21 mouse cellular contexts compared by ENCODE assay signal in the genomic region with DNA sequence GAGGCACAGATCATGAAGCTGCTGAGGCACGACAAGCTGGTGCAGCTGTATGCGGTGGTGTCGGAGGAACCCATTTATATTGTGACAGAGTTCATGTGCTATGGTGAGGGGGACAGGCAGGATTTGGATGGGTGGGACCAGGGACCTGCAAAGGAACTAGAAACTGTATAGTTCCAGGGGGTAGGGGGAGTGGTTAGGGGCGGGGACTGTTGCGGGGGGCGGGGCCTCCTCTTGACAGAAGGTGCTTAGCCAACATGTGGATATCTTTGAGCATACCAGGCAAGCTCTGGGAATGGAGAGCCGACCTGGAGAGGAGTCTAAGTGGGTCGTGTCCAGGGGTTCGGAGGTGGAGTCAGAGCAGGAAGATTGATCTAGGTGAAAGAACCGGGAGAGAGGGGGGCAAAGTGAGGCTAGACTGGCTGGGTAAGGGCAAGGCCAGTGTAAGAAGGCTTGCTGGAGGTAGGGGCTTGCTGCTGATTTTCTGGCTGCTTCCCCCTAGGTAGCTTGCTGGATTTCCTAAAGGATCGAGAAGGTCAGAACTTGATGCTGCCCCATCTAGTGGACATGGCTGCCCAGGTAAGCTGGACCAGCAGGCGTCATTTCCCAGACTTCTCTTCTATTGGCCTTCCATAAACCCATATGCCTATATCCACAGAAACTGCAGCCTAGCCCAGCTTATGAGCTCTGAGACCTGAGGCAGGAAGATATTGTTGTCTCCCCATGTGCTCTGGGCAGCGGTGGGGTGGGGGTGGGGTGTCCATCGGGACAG. TPM values are rescaled to one million over a fixed set of nuclear protein-coding genes. Genes with fewer than 3 reads are reported as not detected.
DNase-seq lines count a peak whose midpoint lies in the region; ATAC-seq and TF ChIP-seq lines count a peak whose summit lies in the region.
"Had no signal": no experiment of that assay in that cellular context is flagged by ENCODE, and none has a peak within 500 bp of the region (broad histone marks: within the 10 kb centered on the region; RNA-seq: fewer than 3 reads in every experiment).

No protein-coding gene starts in this region.

- 35% methylated on average over 14 of the region's 14 CpGs for WGBS in kidney, postnatal 0 days
- WGBS in liver, embryonic 14.5 days (ENCODE audit: insufficient replicate concordance), result 45% methylated on average over 14 of the region's 14 CpGs

- no peak overlapping the region for H3K27ac ChIP-seq in kidney, postnatal 0 days
- no peak overlapping the region for H3K27ac ChIP-seq in liver, embryonic 14.5 days
- H3K27ac ChIP-seq: embryonic facial prominence, embryonic 15.5 days; forebrain, embryonic 13.5 days; heart, embryonic 13.5 days; hindbrain, embryonic 12.5 days; neural tube, embryonic 13.5 days had no signal

- no peak for TF ChIP-seq EP300 in liver, embryonic 14.5 days (IDR thresholded peaks at IDR 0.05; ENCODE audit: low read depth)

- H3K27me3 ChIP-seq in kidney, postnatal 0 days (ENCODE audit: insufficient read depth, low read length), result no peaks in the 10 kb centered on the region
- no peaks in the 10 kb centered on the region for H3K27me3 ChIP-seq in liver, embryonic 14.5 days (ENCODE audit: control insufficient read depth, insufficient read depth, low read length)
- H3K27me3 ChIP-seq: embryonic facial prominence, embryonic 15.5 days; heart, embryonic 13.5 days; hindbrain, embryonic 12.5 days; neural tube, embryonic 13.5 days had no signal

- H3K4me1 ChIP-seq in kidney, postnatal 0 days (replicated peaks; ENCODE audit: insufficient read depth, low read length), result no peaks in the 10 kb centered on the region
- H3K4me1 ChIP-seq in liver, embryonic 14.5 days (replicated peaks; ENCODE audit: control insufficient read depth in 2 of 2, insufficient read depth in 2 of 2, low read length in 1 of 2), result no peaks in the 10 kb centered on the region

- peak; percentile 50 for TF ChIP-seq CTCF in kidney, postnatal 0 days (IDR thresholded peaks at IDR 0.05; ENCODE audit: low read depth)
- 0 out of 2 replicates have a peak, but pooled peaks have one; percentile 8 for TF ChIP-seq CTCF in liver, embryonic 14.5 days (IDR thresholded peaks at IDR 0.05; ENCODE audit: low read depth)

- H3K4me3 ChIP-seq in kidney, postnatal 0 days (replicated peaks; ENCODE audit: low read depth, low read length), result no peak overlapping the region
- no peak overlapping the region for H3K4me3 ChIP-seq in liver, embryonic 14.5 days (ENCODE audit: insufficient read depth in 1 of 2, low read depth in 2 of 2, low read length in 2 of 2)
- H3K4me3 ChIP-seq: embryonic facial prominence, embryonic 15.5 days; forebrain, embryonic 13.5 days; heart, embryonic 13.5 days; hindbrain, embryonic 12.5 days; neural tube, embryonic 13.5 days had no signal

- no peaks in the 10 kb centered on the region for H3K9me3 ChIP-seq in kidney, postnatal 0 days (replicated peaks; ENCODE audit: low read length)
- H3K9me3 ChIP-seq in liver, embryonic 14.5 days (ENCODE audit: control insufficient read depth, low read length), result no peaks in the 10 kb centered on the region
- H3K9me3 ChIP-seq: embryonic facial prominence, embryonic 15.5 days; forebrain, embryonic 13.5 days; G1E; heart, embryonic 13.5 days; hindbrain, embryonic 12.5 days; neural tube, embryonic 13.5 days had no signal

- H3K9ac ChIP-seq in kidney, postnatal 0 days (ENCODE audit: low read depth, low read length), result no peak overlapping the region
- H3K9ac ChIP-seq in liver, embryonic 14.5 days (replicated peaks), result no peak overlapping the region
- H3K9ac ChIP-seq: embryonic facial prominence, embryonic 15.5 days; forebrain, embryonic 13.5 days; heart, embryonic 13.5 days; hindbrain, embryonic 12.5 days; neural tube, embryonic 13.5 days had no signal

- peak; percentile 6 to 14 for DNase-seq in cerebellum, postnatal 25 days
- DNase-seq in cerebellum, adult 9-11 months, result no peak
- no peak for DNase-seq in kidney, postnatal 0 days (ENCODE audit: low spot score)
- no peak for DNase-seq in kidney, adult 11 months
- DNase-seq in ES-CJ7 (ENCODE audit: low read depth, low spot score), result peak; percentile 43
- no peak for DNase-seq in liver, embryonic 14.5 days (ENCODE audit: low read depth in 3 of 3, low spot score in 3 of 3)
- no peak for DNase-seq in ovary, postnatal 10 days (ENCODE audit: low spot score)
- DNase-seq in layer of hippocampus, postnatal 25 days (ENCODE audit: extremely low spot score in 1 of 2, low spot score in 1 of 2), result no peak
- DNase-seq: gastrocnemius, postnatal 10 days; kidney, adult 9 months; lung, postnatal 14 days; midbrain, embryonic 14.5 days; spleen, adult 18-20 months; thymus, postnatal 36 days had no signal

- no peak overlapping the region for H3K4me2 ChIP-seq in kidney, postnatal 0 days (ENCODE audit: low read length)
- no peak overlapping the region for H3K4me2 ChIP-seq in liver, embryonic 14.5 days (ENCODE audit: low read depth)
- H3K4me2 ChIP-seq: embryonic facial prominence, embryonic 15.5 days; forebrain, embryonic 13.5 days; heart, embryonic 13.5 days; hindbrain, embryonic 12.5 days; neural tube, embryonic 13.5 days had no signal

- no peak; the same call in 1 of the 2 replicates for ATAC-seq in kidney, postnatal 0 days (replicated peaks; ENCODE audit: low FRiP score, low read depth)
- no peak for ATAC-seq in liver, embryonic 14.5 days (ENCODE audit: insufficient read depth)
- ATAC-seq: activated CD4-positive, CD25-positive, alpha-beta regulatory T cell, adult 4 months; forebrain, embryonic 13.5 days had no signal

- no peaks in the 10 kb centered on the region for H3K36me3 ChIP-seq in kidney, postnatal 0 days (ENCODE audit: insufficient read depth, low read length)
- H3K36me3 ChIP-seq in liver, embryonic 14.5 days (replicated peaks; ENCODE audit: control insufficient read depth, insufficient read depth, low read depth), result no peaks in the 10 kb centered on the region
- H3K36me3 ChIP-seq: embryonic facial prominence, embryonic 15.5 days; G1E; heart, embryonic 13.5 days; hindbrain, embryonic 12.5 days; neural tube, embryonic 13.5 days had no signal

RNA-seq across cellular contexts. Expression of a gene that starts 13.4 kb away (rescaled TPM):
- polyA plus RNA-seq in kidney, postnatal 0 days (2015; fragmentation: Nextera tagmentation; extraction: Ambion mirVana), result 6.4 and 6.7 TPM in 2 replicates
- 1.3 and 1.7 TPM in 2 replicates for polyA plus RNA-seq in liver, embryonic 14.5 days (2012; rRNA removed)
- polyA plus RNA-seq in liver, embryonic 14.5 days (2014; fragmentation: Nextera tagmentation; extraction: Ambion mirVana), result 0.53 and 0.75 TPM in 2 replicates
- total RNA-seq in layer of hippocampus, postnatal 25 days (2021), result 100 to 1,000 TPM in 1 of 2 experiments, 10 to 100 TPM in 1; 96.9 to 109 TPM

RNA-seq across cellular contexts. Expression of a gene that starts 23.8 kb away (rescaled TPM):
- 0.47 and 0.51 TPM in 2 replicates for polyA plus RNA-seq in kidney, postnatal 0 days (2015; fragmentation: Nextera tagmentation; extraction: Ambion mirVana)
- polyA plus RNA-seq in liver, embryonic 14.5 days (2012; rRNA removed), result 0.79 and 1.0 TPM in 2 replicates
- 0.57 and 0.75 TPM in 2 replicates for polyA plus RNA-seq in liver, embryonic 14.5 days (2014; fragmentation: Nextera tagmentation; extraction: Ambion mirVana)
- under 1 TPM; 0.07 to 0.14 TPM for total RNA-seq in layer of hippocampus, postnatal 25 days (2021)
- polyA plus RNA-seq: forebrain, embryonic 13.5 days; G1E; neural tube, embryonic 13.5 days had no signal

Comparison
In these comparisons a context has a peak if more than half of its experiments do, and no peak if none do; other contexts are left out.
1. DNase-seq: peak in cerebellum, postnatal 25 days (2 of 2) and ES-CJ7 (single experiment); none in cerebellum, adult 9-11 months (single experiment), kidney, postnatal 0 days (single experiment), kidney, adult 11 months (single experiment), liver, embryonic 14.5 days (0 of 3), ovary, postnatal 10 days (single experiment) and layer of hippocampus, postnatal 25 days (0 of 2).